Mouse (Mus musculus): Measurements from ENCODE around the gene Hoxd9.
A peak's percentile ranks its signal among the peaks of the same experiment; 100 is the strongest.

Hoxd9 gene

GRCm38 (mm10) chr2:74713239-74714150, 16.0 kb downstream of the Hoxd9 start:
- no peak for DNase-seq (ENCODE audit: low spot score)

GRCm38 (mm10) chr2:74714156-74714789, 16.7 kb downstream of the Hoxd9 start:
- no peak for DNase-seq (ENCODE audit: low spot score)

- peak; percentile 65 for DNase-seq (ENCODE audit: low spot score)
These were observed 17.4 kb downstream of the Hoxd9 start for GRCm38 (mm10) chr2:74714881-74715280.

GRCm38 (mm10) chr2:74715504-74716241, 18.1 kb downstream of the Hoxd9 start:
- DNase-seq (ENCODE audit: low spot score) = peak; percentile 97

GRCm38 (mm10) chr2:74720384-74720783, 22.9 kb downstream of the Hoxd9 start:
- no peak for DNase-seq (ENCODE audit: low spot score)

GRCm38 (mm10) chr2:74720955-74721491, 23.5 kb downstream of the Hoxd9 start:
- DNase-seq (ENCODE audit: low spot score) = no peak

- DNase-seq (ENCODE audit: low spot score) = no peak
These were observed 24.4 kb downstream of the Hoxd9 start for GRCm38 (mm10) chr2:74721882-74722281.

- DNase-seq (ENCODE audit: low spot score) = no peak
These were observed 25.4 kb downstream of the Hoxd9 start for GRCm38 (mm10) chr2:74722949-74723348.

- DNase-seq (ENCODE audit: low spot score) = peak; percentile 73
These were observed 26.9 kb downstream of the Hoxd9 start for GRCm38 (mm10) chr2:74724244-74725015.

- DNase-seq (ENCODE audit: low spot score) = no peak
These were observed 27.6 kb downstream of the Hoxd9 start for GRCm38 (mm10) chr2:74725171-74725570.

GRCm38 (mm10) chr2:74726551-74726950, 29.0 kb downstream of the Hoxd9 start, which contains the start of gene Gm28230:
Gm28230 (plus strand) TSS chr2:74726728.
- no peak for DNase-seq (ENCODE audit: low spot score)

GRCm38 (mm10) chr2:74726973-74727639, 29.6 kb downstream of the Hoxd9 start:
- DNase-seq (ENCODE audit: low spot score) = no peak

GRCm38 (mm10) chr2:74727640-74728302, 30.2 kb downstream of the Hoxd9 start:
- no peak for DNase-seq (ENCODE audit: low spot score)

- no peak for DNase-seq (ENCODE audit: low spot score)
These were observed 30.8 kb downstream of the Hoxd9 start for GRCm38 (mm10) chr2:74728303-74728680.

GRCm38 (mm10) chr2:74730331-74730730, 32.8 kb downstream of the Hoxd9 start:
- no peak for DNase-seq (ENCODE audit: low spot score)

GRCm38 (mm10) chr2:74731055-74731454, 33.5 kb downstream of the Hoxd9 start:
- no peak for DNase-seq (ENCODE audit: low spot score)

GRCm38 (mm10) chr2:74731799-74732512, 34.4 kb downstream of the Hoxd9 start:
- no peak for DNase-seq (ENCODE audit: low spot score)

GRCm38 (mm10) chr2:74732513-74733316, 35.2 kb downstream of the Hoxd9 start:
- DNase-seq (ENCODE audit: low spot score) = no peak

- no peak for DNase-seq (ENCODE audit: low spot score)
These were observed 35.8 kb downstream of the Hoxd9 start for GRCm38 (mm10) chr2:74733317-74733661.

Data from urinary bladder, postnatal 14 days (tissue).